Mouse (Mus musculus) CH12.LX (cell line): ENCODE measurements around the gene Sdhb.

Experiments used
- BHLHE40 ChIP-seq: IDR thresholded peaks from 2 replicates; pipeline ENCODE4 v1.6.1; 2011; ENCODE audit warnings: mild to moderate bottlenecking, low read depth, low read length, improper control_type of control experiment
- CHD2 ChIP-seq: IDR thresholded peaks from 2 replicates; pipeline ENCODE4 v1.6.1; 2011; ENCODE audit warnings: low read length, improper control_type of control experiment
- CTCF ChIP-seq, 2 experiments: IDR thresholded peaks in 1 of 2; conservative IDR thresholded peaks in 1 of 2; 2 replicates each; pipeline ENCODE4 v1.5.1; 2011 to 2012; ENCODE audit warnings: low read depth in 2 of 2, low read length in 2 of 2, improper control_type of control experiment in 1 of 2, inconsistent platforms in 1 of 2, mild to moderate bottlenecking in 1 of 2, moderate library complexity in 1 of 2
- ELF1 ChIP-seq: IDR thresholded peaks from 2 replicates; pipeline ENCODE4 v1.6.1; 2014; ENCODE audit warnings: low read depth, mild to moderate bottlenecking, inconsistent platforms, low read length, improper control_type of control experiment
- EP300 ChIP-seq: IDR thresholded peaks from 2 replicates; pipeline ENCODE4 v1.6.1; 2011; ENCODE audit warnings: low read length, improper control_type of control experiment
- ETS1 ChIP-seq: conservative IDR thresholded peaks from 2 replicates; pipeline ENCODE4 v1.6.1; 2012; ENCODE audit warnings: low read depth, mild to moderate bottlenecking, inconsistent platforms, low read length, improper control_type of control experiment, moderate library complexity
- GABPA ChIP-seq: IDR thresholded peaks from 2 replicates; pipeline ENCODE4 v1.6.1; 2012; ENCODE audit warnings: low read depth, low read length, improper control_type of control experiment, inconsistent platforms; ENCODE audit not compliant: insufficient replicate concordance
- HCFC1 ChIP-seq: IDR thresholded peaks from 2 replicates; pipeline ENCODE4 v1.6.1; 2012; ENCODE audit warnings: low read depth, mild to moderate bottlenecking, inconsistent platforms, low read length, improper control_type of control experiment
- KAT2A ChIP-seq: IDR thresholded peaks from 2 replicates; pipeline ENCODE4 v1.6.1; 2012; ENCODE audit warnings: low read length, improper control_type of control experiment, inconsistent platforms; ENCODE audit not compliant: insufficient replicate concordance
- MAX ChIP-seq: IDR thresholded peaks from 2 replicates; pipeline ENCODE4 v1.6.1; 2011; ENCODE audit warnings: low read length, improper control_type of control experiment
- MAZ ChIP-seq: IDR thresholded peaks from 2 replicates; pipeline ENCODE4 v1.6.1; 2012; ENCODE audit warnings: low read depth, mild to moderate bottlenecking, inconsistent platforms, low read length, improper control_type of control experiment, moderate library complexity
- MYC ChIP-seq: IDR thresholded peaks from 2 replicates; pipeline ENCODE4 v1.6.1; 2011; ENCODE audit warnings: low read depth, mild to moderate bottlenecking, improper control_type of control experiment, low read length
- POLR2A ChIP-seq: IDR thresholded peaks from 2 replicates; pipeline ENCODE4 v1.6.1; 2011; ENCODE audit warnings: low read depth, mild to moderate bottlenecking, improper control_type of control experiment, low read length
- POLR2AphosphoS2 ChIP-seq: IDR thresholded peaks from 2 replicates; pipeline ENCODE4 v1.6.1; 2011; ENCODE audit warnings: low read depth, low read length, improper control_type of control experiment

- TF ChIP-seq ELF1, result no peak
- no peak for TF ChIP-seq EP300
- no peak for TF ChIP-seq POLR2A
- no peak for TF ChIP-seq CHD2
- TF ChIP-seq MAZ, result no peak
- TF ChIP-seq BHLHE40, result no peak
- peak in 1 of 2 experiments; percentile 34; a peak in 2 of 4 replicates for TF ChIP-seq CTCF (conservative IDR thresholded peaks at IDR 0.05 in 1 of 2, IDR thresholded peaks at IDR 0.05 in 1 of 2; ENCODE audit: low read depth in 2 of 2, low read length in 2 of 2)
- no peak for TF ChIP-seq KAT2A
- no peak for TF ChIP-seq GABPA
- TF ChIP-seq HCFC1, result no peak
- TF ChIP-seq MYC, result no peak
- TF ChIP-seq ETS1, result no peak
- TF ChIP-seq MAX, result no peak
- TF ChIP-seq POLR2AphosphoS2, result no peak
These were observed 20.6 kb downstream of the Sdhb start for GRCm38 (mm10) chr4:140981605-140982004.
